Mouse (Mus musculus) heart, adult 2 months (tissue): Measurements from ENCODE around the gene Slc10a6. TPM values are rescaled to one million over a fixed set of nuclear protein-coding genes. Genes with fewer than 3 reads are reported as not detected.

ENCODE experiments used
- DNase-seq, 2 experiments: peaks; one replicate each; pipeline ENCODE4 v3.0.0; 2021
- H3K27ac ChIP-seq: fragments of 200-600 bp; 2 replicates; pipeline ENCODE4 v1.8.1; 2022
- H3K27me3 ChIP-seq: fragments of 200-500 bp; 2 replicates; pipeline ENCODE4 v1.6.1; 2012; ENCODE audit warnings: mild to moderate bottlenecking, low read length, inconsistent platforms, mixed read lengths; ENCODE audit not compliant: control insufficient read depth, insufficient read depth
- H3K36me3 ChIP-seq: fragments of 200-500 bp; 2 replicates; pipeline ENCODE4 v1.6.1; 2012; ENCODE audit warnings: low read length, inconsistent platforms; ENCODE audit not compliant: control insufficient read depth, insufficient read depth
- H3K4me1 ChIP-seq: fragments of 200-500 bp; 2 replicates; pipeline ENCODE4 v1.6.1; 2011; ENCODE audit warnings: low read length; ENCODE audit not compliant: control insufficient read depth, insufficient read depth
- H3K4me3 ChIP-seq: fragments of 200-600 bp; 2 replicates; pipeline ENCODE4 v1.8.1; 2022
- H3K79me2 ChIP-seq: fragments of 200-500 bp; replicated peaks from 2 replicates; pipeline ENCODE4 v1.6.1; 2012; ENCODE audit warnings: mild to moderate bottlenecking, inconsistent platforms, low read length, moderate library complexity, mixed read lengths; ENCODE audit not compliant: control insufficient read depth, insufficient read depth
- H3K9ac ChIP-seq: fragments of 200-500 bp; 2 replicates; pipeline ENCODE4 v1.6.1; 2012; ENCODE audit warnings: low read depth, mild to moderate bottlenecking, control low read depth, inconsistent platforms, low read length, mixed read lengths
- CTCF ChIP-seq: fragments of 200-600 bp; IDR thresholded peaks from 2 replicates; pipeline ENCODE4 v1.8.1; 2022; ENCODE audit warnings: antibody characterized with exemption, mild to moderate bottlenecking, moderate library complexity
- EP300 ChIP-seq: fragments of 200-500 bp; IDR thresholded peaks from 2 replicates; pipeline ENCODE4 v1.6.1; 2011; ENCODE audit warnings: low read depth, low read length, control low read depth; ENCODE audit not compliant: insufficient read depth
- POLR2A ChIP-seq: fragments of 200-500 bp; IDR thresholded peaks from 2 replicates; pipeline ENCODE4 v1.6.1; 2011; ENCODE audit warnings: mild to moderate bottlenecking, low read depth, low read length, control low read depth; ENCODE audit not compliant: insufficient read depth
- WGBS: fragments of 180-500 bp; shearing (Covaris S2); methylation state at CpG from one replicate; pipeline ENCODE4 v1.1.7; 2018; 5-methylcytosine and 5-hydroxymethylcytosine counted together
- intact Hi-C: fragments of 180-260 bp; cut with DNase I; formaldehyde crosslinking; loops from one replicate; pipeline ENCODE4 v1.15.1; 2025
- polyA plus RNA-seq: library from polyadenylated mRNA; depleted of rRNA; stranded (reverse); fragments of >200 nt; gene quantifications from 2 replicates; pipeline ENCODE4 v1.2.3, GENCODE M21; 2012
- total RNA-seq, 2 experiments: library from RNA; stranded (reverse); gene quantifications; 2 replicates each; pipeline ENCODE4 v1.2.3; 2021

The Slc10a6 gene
- total and polyA plus RNA-seq, 3 experiments = 4.1 to 8.3 (median 6.3) TPM

DNA sequence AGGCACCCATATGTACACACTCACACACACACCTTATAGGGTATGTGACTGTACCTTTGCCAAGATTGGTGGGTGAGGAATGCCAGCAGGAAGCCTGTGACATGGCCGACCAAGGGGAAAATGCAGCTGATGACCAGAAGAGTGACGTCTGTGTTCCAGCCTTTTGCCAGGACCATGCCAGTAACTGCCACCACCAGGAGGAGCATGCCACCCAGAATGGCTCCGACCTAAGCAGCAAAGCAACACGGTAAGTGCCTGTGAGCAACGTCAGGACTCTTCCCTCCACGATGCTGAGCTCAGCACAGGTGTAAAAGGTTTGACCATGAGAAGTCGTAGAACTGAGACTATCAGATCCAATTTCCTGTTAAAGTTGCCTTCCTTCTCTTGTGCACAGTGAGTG lies 16.9 kb downstream of the Slc10a6 start:
- no peaks in the 10 kb centered on the region for H3K36me3 ChIP-seq
- no peak overlapping the region for H3K27ac ChIP-seq
- no peak for DNase-seq
- H3K4me1 ChIP-seq = peaks cover 2% of the 10 kb centered on the region
- no peak overlapping the region for H3K4me3 ChIP-seq
- 79% methylated on average over 7 of the region's 7 CpGs for WGBS
- no peaks in the 10 kb centered on the region for H3K27me3 ChIP-seq
- intact Hi-C loops = no loop called here
- TF ChIP-seq CTCF (peak; percentile 38), POLR2A (no peak), EP300 (no peak)
- no peak overlapping the region for H3K9ac ChIP-seq
- H3K79me2 ChIP-seq = no peaks in the 10 kb centered on the region

DNA sequence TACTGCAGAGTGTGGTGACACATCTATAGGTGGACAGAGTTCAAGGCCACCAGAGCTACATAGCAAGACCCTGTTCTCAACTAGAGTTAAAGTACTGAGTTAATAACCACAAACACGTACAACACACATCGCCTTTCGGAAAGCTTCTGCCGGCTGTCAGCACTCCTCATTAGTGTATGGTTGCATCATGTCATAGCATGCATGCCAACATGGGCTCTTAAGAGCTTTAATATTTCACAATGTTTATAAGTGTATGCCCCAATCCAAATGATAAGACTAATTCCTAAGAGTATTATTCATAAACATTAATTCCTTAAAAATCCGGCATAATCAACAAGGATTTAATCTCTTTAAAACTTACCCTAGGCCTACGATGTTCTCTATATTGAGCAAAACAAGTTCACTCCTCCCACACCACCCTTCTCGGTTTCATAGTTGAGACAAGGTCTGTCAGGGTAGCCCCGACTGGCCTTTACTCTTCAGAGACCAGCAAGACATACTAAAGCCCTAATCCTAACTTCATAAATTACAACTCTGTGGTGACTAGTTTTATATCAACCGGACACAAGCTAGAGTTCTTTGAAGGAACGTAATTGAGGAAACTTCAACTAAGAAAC lies 18.2 kb downstream of the Slc10a6 start:
- H3K4me3 ChIP-seq = no peak overlapping the region
- WGBS = 83% methylated on average over 10 of the region's 10 CpGs
- intact Hi-C loops = no loop called here
- H3K4me1 ChIP-seq = peaks cover 2% of the 10 kb centered on the region
- no peak for DNase-seq
- H3K27me3 ChIP-seq = no peaks in the 10 kb centered on the region
- TF ChIP-seq EP300 = no peak
- TF ChIP-seq POLR2A = no peak
- no peak for TF ChIP-seq CTCF
- no peaks in the 10 kb centered on the region for H3K36me3 ChIP-seq
- H3K79me2 ChIP-seq = no peaks in the 10 kb centered on the region
- H3K27ac ChIP-seq = no peak overlapping the region
- H3K9ac ChIP-seq = no peak overlapping the region

DNA sequence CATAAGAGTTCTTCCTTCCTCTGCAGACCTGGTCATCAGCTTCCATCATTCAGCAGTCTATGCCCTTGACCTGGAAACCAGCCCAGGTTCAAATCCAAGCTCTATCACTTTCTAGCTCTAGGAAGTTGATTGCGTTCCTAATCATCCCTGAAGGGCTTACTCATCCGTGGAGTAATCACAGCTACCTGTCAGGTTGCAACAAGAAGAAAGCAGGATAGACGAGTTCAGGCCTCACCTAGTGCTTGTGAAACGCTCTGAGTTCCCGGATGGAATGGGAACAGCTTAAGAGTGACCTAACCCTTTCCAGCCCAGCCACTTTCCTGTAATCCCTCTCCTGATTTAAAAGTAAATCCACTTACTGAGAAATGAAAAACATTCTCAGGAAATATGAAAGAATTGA lies 19.1 kb downstream of the Slc10a6 start:
- TF ChIP-seq CTCF = no peak
- no peak for TF ChIP-seq EP300
- TF ChIP-seq POLR2A = no peak
- H3K4me1 ChIP-seq = no peaks in the 10 kb centered on the region
- H3K9ac ChIP-seq = no peak overlapping the region
- 73% methylated on average over 5 of the region's 5 CpGs for WGBS
- H3K27me3 ChIP-seq = no peaks in the 10 kb centered on the region
- no peaks in the 10 kb centered on the region for H3K36me3 ChIP-seq
- H3K27ac ChIP-seq = no peak overlapping the region
- intact Hi-C loops = no loop called here
- DNase-seq = no peak
- H3K4me3 ChIP-seq = no peak overlapping the region
- H3K79me2 ChIP-seq = no peaks in the 10 kb centered on the region

DNA sequence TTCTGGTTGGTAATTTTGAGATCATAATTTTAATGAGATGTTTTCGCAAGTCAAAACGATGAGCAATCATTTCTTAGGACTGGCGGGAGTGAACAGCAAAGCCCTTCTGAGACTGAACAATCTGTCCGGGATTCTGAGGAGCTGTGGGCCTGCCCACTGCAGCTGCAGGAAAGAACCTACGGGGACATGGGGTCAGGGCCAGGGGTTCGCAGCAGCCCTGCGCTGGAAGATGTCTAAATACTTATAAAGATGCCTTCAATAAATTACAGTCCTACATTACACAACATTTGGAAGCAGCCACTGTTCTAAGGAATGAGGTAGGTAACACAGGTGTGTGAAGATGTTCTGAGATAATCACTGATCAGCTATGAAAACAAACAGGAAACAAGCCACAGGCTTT lies 23.5 kb downstream of the Slc10a6 start:
- Histone ChIP-seq H3K79me2 (no peaks in the 10 kb centered on the region), H3K4me1 (no peaks in the 10 kb centered on the region), H3K4me3 (no peak overlapping the region), H3K27ac (no peak overlapping the region), H3K27me3 (no peaks in the 10 kb centered on the region), H3K9ac (no peak overlapping the region), H3K36me3 (no peaks in the 10 kb centered on the region)
- TF ChIP-seq CTCF (no peak), POLR2A (no peak), EP300 (no peak)
- no peak for DNase-seq
- intact Hi-C loops = no loop called here
- whole genome bisulfite sequencing = 86% methylated on average over 7 of the region's 7 CpGs

DNA sequence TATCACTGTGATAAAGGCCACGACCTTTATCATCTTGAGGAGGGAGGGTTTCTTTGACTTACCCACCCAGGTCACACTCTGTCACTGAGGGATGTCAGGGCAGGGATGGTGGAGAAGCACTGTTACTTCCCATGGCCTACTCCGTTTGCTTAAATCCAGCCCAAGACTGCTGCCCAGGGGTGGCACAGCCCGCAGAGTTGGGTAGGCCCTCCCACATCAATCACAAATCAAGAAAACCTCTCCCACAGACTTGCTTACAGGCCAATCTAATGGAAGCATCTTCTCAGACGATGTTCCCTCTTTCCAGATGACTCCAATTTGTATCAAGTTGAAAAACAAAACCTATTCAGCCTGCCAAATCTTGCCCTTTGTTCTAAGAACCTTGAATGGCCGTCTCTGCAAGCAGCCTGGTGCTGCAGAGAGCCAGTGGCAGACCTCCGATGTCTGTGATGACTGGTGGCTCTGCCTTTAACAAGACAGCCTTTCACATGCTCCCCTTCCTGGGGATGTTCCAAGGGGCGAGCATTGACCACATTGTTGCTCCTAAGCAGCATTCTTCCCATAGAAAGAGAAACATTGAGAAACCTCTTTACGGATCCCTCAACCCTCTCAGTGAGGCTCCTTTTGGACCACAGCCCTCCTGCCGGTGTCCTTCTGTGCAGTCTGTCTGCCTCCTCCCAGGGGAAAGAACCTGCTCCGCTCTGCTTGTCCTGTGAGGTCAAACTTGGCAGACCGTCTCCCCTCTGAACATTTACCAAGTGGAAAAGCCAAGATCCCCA lies 25.9 kb downstream of the Slc10a6 start:
- no peak overlapping the region for H3K27ac ChIP-seq
- H3K4me1 ChIP-seq = no peaks in the 10 kb centered on the region
- intact Hi-C loops = no loop called here
- H3K36me3 ChIP-seq = no peaks in the 10 kb centered on the region
- H3K4me3 ChIP-seq = no peak overlapping the region
- 69% methylated on average over 11 of the region's 11 CpGs for WGBS
- no peak overlapping the region for H3K9ac ChIP-seq
- no peaks in the 10 kb centered on the region for H3K79me2 ChIP-seq
- TF ChIP-seq EP300 (no peak), CTCF (no peak), POLR2A (no peak)
- no peaks in the 10 kb centered on the region for H3K27me3 ChIP-seq
- DNase-seq = no peak

DNA sequence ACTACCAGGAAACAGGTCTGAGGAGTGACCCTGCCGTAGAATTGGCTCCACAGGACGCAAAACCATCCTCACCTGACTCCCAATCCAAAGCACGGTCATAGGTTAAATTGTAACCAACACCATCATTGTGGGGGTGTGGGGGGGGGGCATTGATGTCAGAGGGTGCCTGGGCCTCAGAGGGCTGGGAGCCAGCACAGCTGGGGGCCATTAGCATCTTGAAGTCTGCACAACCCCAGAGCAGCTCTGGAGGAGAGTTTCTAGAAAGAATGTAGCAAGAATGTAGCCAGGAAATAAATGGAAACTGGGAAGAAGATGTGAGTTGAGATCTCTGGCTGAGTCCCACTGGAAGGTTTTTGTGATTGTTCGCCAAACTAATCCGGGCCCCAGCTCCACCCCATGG lies 30.3 kb downstream of the Slc10a6 start:
- no peak overlapping the region for H3K4me3 ChIP-seq
- no peak overlapping the region for H3K9ac ChIP-seq
- no peaks in the 10 kb centered on the region for H3K4me1 ChIP-seq
- intact Hi-C loops = loop anchor here (5.0 kb wide), 1 partner anchor 58 kb away; the partner anchor contains the start of gene 1700016H13Rik
- DNase-seq = no peak
- TF ChIP-seq CTCF = no peak
- TF ChIP-seq POLR2A = no peak
- no peak for TF ChIP-seq EP300
- no peaks in the 10 kb centered on the region for H3K79me2 ChIP-seq
- 80% methylated on average over 5 of the region's 5 CpGs for WGBS
- no peaks in the 10 kb centered on the region for H3K36me3 ChIP-seq
- no peak overlapping the region for H3K27ac ChIP-seq
- no peaks in the 10 kb centered on the region for H3K27me3 ChIP-seq
